Mouse (Mus musculus) intestine, postnatal 0 days (tissue): ENCODE measurements around the gene Arid3a. TPM values are rescaled to one million over a fixed set of nuclear protein-coding genes. Genes with fewer than 3 reads are reported as not detected.

ENCODE experiments used
- ATAC-seq: fragments of 200-750 bp; cut with Nextera tagmentation; 2 replicates; pipeline ENCODE4 v1.8.0; 2017; ENCODE audit warnings: mild to moderate bottlenecking, moderate TSS enrichment, moderate library complexity
- H3K27ac ChIP-seq: fragments of 300-500 bp; sonication (generic); 2 replicates; pipeline ENCODE4 v1.5.1; 2014; ENCODE audit warnings: mild to moderate bottlenecking, low read depth, low read length, moderate library complexity
- H3K27me3 ChIP-seq: fragments of 300-500 bp; sonication (generic); replicated peaks from 2 replicates; pipeline ENCODE4 v1.6.1; 2014; ENCODE audit warnings: low read length, mixed read lengths; ENCODE audit not compliant: control insufficient read depth, insufficient read depth
- H3K36me3 ChIP-seq: fragments of 300-500 bp; sonication (generic); 2 replicates; pipeline ENCODE4 v1.6.1; 2014; ENCODE audit warnings: mild to moderate bottlenecking, moderate library complexity; ENCODE audit not compliant: control insufficient read depth, insufficient read depth
- H3K4me1 ChIP-seq: fragments of 300-500 bp; sonication (generic); replicated peaks from 2 replicates; pipeline ENCODE4 v1.6.1; 2014; ENCODE audit warnings: antibody characterized with exemption, low read length, mixed read lengths; ENCODE audit not compliant: control insufficient read depth, insufficient read depth
- H3K4me2 ChIP-seq: fragments of 300-500 bp; sonication (generic); replicated peaks from 2 replicates; pipeline ENCODE4 v1.6.1; 2014; ENCODE audit warnings: low read depth, mild to moderate bottlenecking, moderate library complexity
- H3K4me3 ChIP-seq: fragments of 300-500 bp; sonication (generic); 2 replicates; pipeline ENCODE4 v1.5.1; 2014; ENCODE audit warnings: low read depth, low read length
- H3K9ac ChIP-seq: fragments of 300-500 bp; sonication (generic); 2 replicates; pipeline ENCODE4 v1.6.1; 2014; ENCODE audit warnings: mild to moderate bottlenecking, low read depth, low read length
- H3K9me3 ChIP-seq: fragments of 300-500 bp; sonication (generic); 2 replicates; pipeline ENCODE4 v1.6.1; 2016; ENCODE audit warnings: mixed run types; ENCODE audit not compliant: control insufficient read depth
- CTCF ChIP-seq: sonication (generic); IDR thresholded peaks from 2 replicates; pipeline ENCODE4 v1.5.1; 2016; ENCODE audit warnings: low read depth, mild to moderate bottlenecking, control low read depth, antibody characterized with exemption, moderate library complexity
- WGBS: fragments of 180-500 bp; shearing (Covaris S2); extraction: QIAGEN DNeasy Blood & Tissue Kit; methylation state at CpG from one replicate; pipeline ENCODE4 v1.1.7; 2014; 5-methylcytosine and 5-hydroxymethylcytosine counted together
- polyA plus RNA-seq: library from polyadenylated mRNA; unstranded; fragments of >200 nt; fragmentation: Nextera tagmentation; extraction: Ambion mirVana; gene quantifications from 2 replicates; pipeline ENCODE4 v1.2.1, GENCODE M21; 2015

Gene Arid3a
- polyA plus RNA-seq, 1 experiment from 2014 or later = 8.7 TPM

GRCm38 (mm10) chr10:79976071-79976721 is 49.4 kb downstream of the Arid3a start:
- 90% methylated on average over 28 of the region's 28 CpGs for WGBS
- peaks cover 11% of the 10 kb centered on the region for H3K27me3 ChIP-seq
- H3K9ac ChIP-seq = no peak overlapping the region
- no peak overlapping the region for H3K4me3 ChIP-seq
- H3K27ac ChIP-seq = peak overlapping the region; percentile 21; the same call in 1 of the 2 replicates
- TF ChIP-seq CTCF = no peak
- H3K36me3 ChIP-seq = peaks cover 44% of the 10 kb centered on the region
- no peaks in the 10 kb centered on the region for H3K4me1 ChIP-seq
- no peak for ATAC-seq
- no peaks in the 10 kb centered on the region for H3K9me3 ChIP-seq
- H3K4me2 ChIP-seq = no peak overlapping the region

- TF ChIP-seq CTCF = no peak
- peaks cover 7% of the 10 kb centered on the region; the same call in 1 of the 2 replicates for H3K27me3 ChIP-seq
- no peak overlapping the region for H3K4me2 ChIP-seq
- ATAC-seq = no peak
- H3K9ac ChIP-seq = no peak overlapping the region
- no peaks in the 10 kb centered on the region for H3K4me1 ChIP-seq
- WGBS = 75% methylated on average over 24 of the region's 36 CpGs
- H3K4me3 ChIP-seq = no peak overlapping the region
- peaks cover 44% of the 10 kb centered on the region for H3K36me3 ChIP-seq
- peak overlapping the region; percentile 21; the same call in 1 of the 2 replicates for H3K27ac ChIP-seq
- H3K9me3 ChIP-seq = no peaks in the 10 kb centered on the region
These were observed 49.9 kb downstream of the Arid3a start for GRCm38 (mm10) chr10:79976722-79977107.

- H3K9ac ChIP-seq = no peak overlapping the region
- H3K27me3 ChIP-seq = 0 out of 2 replicates have a peak, but pooled peaks cover under 1% of the 10 kb centered on the region
- 89% methylated on average over 28 of the region's 28 CpGs for WGBS
- TF ChIP-seq CTCF = no peak
- no peaks in the 10 kb centered on the region for H3K4me1 ChIP-seq
- peaks cover 44% of the 10 kb centered on the region for H3K36me3 ChIP-seq
- no peaks in the 10 kb centered on the region for H3K9me3 ChIP-seq
- no peak overlapping the region for H3K4me3 ChIP-seq
- H3K27ac ChIP-seq = no peak overlapping the region
- ATAC-seq = no peak
- H3K4me2 ChIP-seq = no peak overlapping the region
These were observed 50.5 kb downstream of the Arid3a start for GRCm38 (mm10) chr10:79977324-79977723.

GRCm38 (mm10) chr10:79978061-79978460 is 51.2 kb downstream of the Arid3a start:
- no peak for ATAC-seq
- H3K4me2 ChIP-seq = no peak overlapping the region
- no peak overlapping the region for H3K27ac ChIP-seq
- H3K9ac ChIP-seq = no peak overlapping the region
- 95% methylated on average over 21 of the region's 21 CpGs for WGBS
- no peak for TF ChIP-seq CTCF
- H3K4me1 ChIP-seq = 0 out of 2 replicates have a peak, but pooled peaks cover 3% of the 10 kb centered on the region
- peaks cover 44% of the 10 kb centered on the region for H3K36me3 ChIP-seq
- H3K4me3 ChIP-seq = no peak overlapping the region
- no peaks in the 10 kb centered on the region for H3K9me3 ChIP-seq
- no peaks in the 10 kb centered on the region for H3K27me3 ChIP-seq

- Histone ChIP-seq H3K27me3 (no peaks in the 10 kb centered on the region), H3K4me1 (0 out of 2 replicates have a peak, but pooled peaks cover 5% of the 10 kb centered on the region), H3K9ac (no peak overlapping the region), H3K9me3 (no peaks in the 10 kb centered on the region), H3K36me3 (peaks cover 44% of the 10 kb centered on the region), H3K4me2 (no peak overlapping the region), H3K4me3 (no peak overlapping the region), H3K27ac (no peak overlapping the region)
- 90% methylated on average over 22 of the region's 22 CpGs for WGBS
- no peak for ATAC-seq
- TF ChIP-seq CTCF = no peak
These were observed 52.7 kb downstream of the Arid3a start for GRCm38 (mm10) chr10:79979401-79980155.

- Histone ChIP-seq H3K9ac (peak overlapping the region; percentile 91), H3K27me3 (no peaks in the 10 kb centered on the region), H3K9me3 (no peaks in the 10 kb centered on the region), H3K4me3 (peak overlapping the region; percentile 70), H3K4me1 (0 out of 2 replicates have a peak, but pooled peaks cover 5% of the 10 kb centered on the region), H3K4me2 (peak overlapping the region; percentile 88), H3K27ac (peak overlapping the region; percentile 96; the same call in 1 of the 2 replicates), H3K36me3 (peaks cover 14% of the 10 kb centered on the region)
- TF ChIP-seq CTCF = no peak
- ATAC-seq = no peak
- 65% methylated on average over 5 of the region's 5 CpGs for WGBS
These were observed 56.4 kb downstream of the Arid3a start for GRCm38 (mm10) chr10:79983205-79983604.
